Mouse (Mus musculus) neural tube, embryonic 12.5 days (tissue): Measurements from ENCODE around the gene Nudt9. TPM values are rescaled to one million over a fixed set of nuclear protein-coding genes. Genes with fewer than 3 reads are reported as not detected.

Experiments
- ATAC-seq: fragments of 200-750 bp; cut with Nextera tagmentation; 2 replicates; pipeline ENCODE4 v1.8.0; 2017; ENCODE audit warnings: low read depth, mild to moderate bottlenecking, moderate TSS enrichment, moderate library complexity; ENCODE audit not compliant: low FRiP score
- H3K27ac ChIP-seq: fragments of 300-500 bp; sonication (generic); 2 replicates; pipeline ENCODE4 v1.5.1; 2016
- H3K27me3 ChIP-seq: fragments of 300-500 bp; sonication (generic); replicated peaks from 2 replicates; pipeline ENCODE4 v1.6.1; 2016; ENCODE audit warnings: mild to moderate bottlenecking
- H3K36me3 ChIP-seq: fragments of 300-500 bp; sonication (generic); 2 replicates; pipeline ENCODE4 v1.6.1; 2016; ENCODE audit warnings: mild to moderate bottlenecking
- H3K4me1 ChIP-seq: fragments of 300-500 bp; sonication (generic); 2 replicates; pipeline ENCODE4 v1.6.1; 2016
- H3K4me2 ChIP-seq: fragments of 300-500 bp; sonication (generic); replicated peaks from 2 replicates; pipeline ENCODE4 v1.6.1; 2016; ENCODE audit warnings: mild to moderate bottlenecking
- H3K4me3 ChIP-seq: fragments of 300-500 bp; sonication (generic); 2 replicates; pipeline ENCODE4 v1.5.1; 2016
- H3K9ac ChIP-seq: fragments of 300-500 bp; sonication (generic); 2 replicates; pipeline ENCODE4 v1.6.1; 2016; ENCODE audit warnings: mild to moderate bottlenecking
- H3K9me3 ChIP-seq: fragments of 300-500 bp; sonication (generic); 2 replicates; pipeline ENCODE4 v1.6.1; 2016; ENCODE audit warnings: mild to moderate bottlenecking
- WGBS: fragments of 180-500 bp; shearing (Covaris S2); methylation state at CpG from one replicate; pipeline ENCODE4 v1.1.7; 2016; 5-methylcytosine and 5-hydroxymethylcytosine counted together
- polyA plus RNA-seq: library from polyadenylated mRNA; unstranded; fragments of >200 nt; fragmentation: Nextera tagmentation; extraction: Ambion mirVana; gene quantifications from 2 replicates; pipeline ENCODE4 v1.2.1, GENCODE M21; 2016

The Nudt9 gene
- polyA plus RNA-seq, 1 experiment from 2014 or later = 81.7 TPM

DNA sequence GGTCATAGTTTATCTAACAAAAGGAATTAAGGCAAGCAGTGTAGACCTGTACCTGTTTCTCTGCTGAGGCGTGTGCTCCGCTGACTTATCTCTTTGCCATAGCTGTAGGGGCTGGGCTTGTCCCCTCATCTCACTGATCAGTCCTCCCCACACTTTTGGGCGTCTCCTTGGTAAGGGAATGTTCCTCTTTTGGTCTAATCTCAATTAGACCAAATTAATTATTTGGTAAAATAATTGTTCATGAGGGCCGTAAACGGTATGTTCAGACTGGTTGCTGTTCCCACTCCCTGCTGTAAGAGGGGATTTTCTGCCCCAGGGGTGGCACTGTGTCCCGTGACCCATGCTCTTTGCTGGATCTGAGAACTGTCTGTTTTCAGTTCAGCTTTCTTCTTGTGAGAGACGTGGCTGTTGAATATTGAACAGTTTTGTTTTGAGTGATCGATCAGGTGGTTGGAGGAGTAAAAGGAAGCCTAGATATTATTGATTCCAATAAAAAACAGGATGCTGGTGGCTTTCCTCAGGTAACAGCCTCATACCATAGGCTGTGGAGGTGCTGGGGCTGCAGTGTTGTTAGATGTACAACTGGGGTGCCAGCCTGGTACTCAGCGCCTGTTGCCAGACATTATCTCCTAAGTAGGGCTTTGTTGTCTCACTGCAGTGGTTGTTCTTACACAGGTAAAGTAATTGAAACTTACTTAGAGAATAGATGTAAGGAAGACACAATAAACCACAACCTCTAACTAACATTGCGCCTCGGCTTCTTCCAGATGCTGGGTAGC lies 16.9 kb downstream of the Nudt9 start:
- WGBS = 89% methylated on average over 11 of the region's 11 CpGs
- Histone ChIP-seq H3K36me3 (peaks cover 37% of the 10 kb centered on the region), H3K27me3 (no peaks in the 10 kb centered on the region), H3K4me1 (no peaks in the 10 kb centered on the region; the same call in 1 of the 2 replicates), H3K9me3 (no peaks in the 10 kb centered on the region), H3K4me2 (no peak overlapping the region), H3K4me3 (no peak overlapping the region), H3K9ac (no peak overlapping the region), H3K27ac (no peak overlapping the region)
- ATAC-seq = no peak

DNA sequence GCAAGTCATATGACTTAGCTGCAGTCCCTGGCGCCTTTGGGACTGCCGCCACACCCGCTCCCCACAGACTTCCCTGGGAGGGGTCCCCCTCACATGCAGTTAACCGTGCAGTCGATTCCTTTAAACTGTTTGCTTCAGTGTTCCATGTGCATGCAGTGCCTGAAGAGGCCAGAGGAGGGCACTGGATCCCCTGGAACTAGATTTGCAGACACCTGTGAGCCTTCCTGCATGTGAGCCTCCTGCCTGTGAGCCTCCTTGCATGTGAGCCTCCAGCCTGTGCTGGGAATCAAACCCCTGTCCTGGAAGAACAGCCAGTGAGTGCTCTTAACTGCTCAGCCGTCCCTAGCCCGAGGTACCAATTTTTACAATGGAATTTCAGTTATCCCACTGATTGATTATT lies 22.6 kb downstream of the Nudt9 start:
- no peak for ATAC-seq
- no peaks in the 10 kb centered on the region for H3K27me3 ChIP-seq
- WGBS = 90% methylated on average over 7 of the region's 7 CpGs
- peaks cover 6% of the 10 kb centered on the region; the same call in 1 of the 2 replicates for H3K36me3 ChIP-seq
- no peaks in the 10 kb centered on the region for H3K9me3 ChIP-seq
- no peak overlapping the region for H3K4me2 ChIP-seq
- no peak overlapping the region for H3K27ac ChIP-seq
- H3K4me1 ChIP-seq = peaks cover 7% of the 10 kb centered on the region
- no peak overlapping the region for H3K4me3 ChIP-seq
- no peak overlapping the region for H3K9ac ChIP-seq

DNA sequence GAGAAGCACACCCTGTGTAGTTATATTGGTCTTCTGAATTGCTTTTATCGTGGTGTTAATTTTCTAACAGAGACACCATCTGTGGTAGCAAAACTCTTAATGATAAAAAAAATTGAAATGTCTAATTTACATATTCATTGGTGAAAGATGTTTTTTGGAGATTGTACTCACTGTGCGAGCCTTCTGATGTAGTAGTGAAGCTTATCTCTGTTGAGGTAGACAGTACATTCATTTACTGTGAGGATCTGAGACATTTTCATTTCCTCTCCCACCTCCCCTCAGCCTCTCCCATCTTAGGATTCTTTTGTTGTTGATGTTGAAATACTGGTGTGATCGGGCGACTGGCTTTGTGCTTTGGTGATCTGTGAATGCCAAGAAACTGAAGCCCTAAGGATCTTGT lies 24.9 kb downstream of the Nudt9 start:
- H3K27ac ChIP-seq = no peak overlapping the region
- no peaks in the 10 kb centered on the region for H3K36me3 ChIP-seq
- no peak overlapping the region for H3K4me3 ChIP-seq
- no peak overlapping the region for H3K4me2 ChIP-seq
- no peaks in the 10 kb centered on the region for H3K27me3 ChIP-seq
- no peaks in the 10 kb centered on the region for H3K9me3 ChIP-seq
- 66% methylated on average over 4 of the region's 4 CpGs for WGBS
- no peak overlapping the region for H3K9ac ChIP-seq
- H3K4me1 ChIP-seq = peaks cover 7% of the 10 kb centered on the region
- ATAC-seq = no peak

- Histone ChIP-seq H3K36me3 (no peaks in the 10 kb centered on the region), H3K9me3 (no peaks in the 10 kb centered on the region), H3K27me3 (no peaks in the 10 kb centered on the region), H3K4me3 (no peak overlapping the region), H3K4me2 (peak overlapping the region; percentile 28; the same call in 1 of the 2 replicates), H3K9ac (no peak overlapping the region), H3K27ac (peak overlapping the region; percentile 62), H3K4me1 (peaks cover 7% of the 10 kb centered on the region)
- 4% methylated on average over 7 of the region's 8 CpGs for WGBS
- peak; percentile 89 for ATAC-seq
Observed at GRCm38 (mm10) chr5:104072272-104072886, 26.3 kb downstream of the Nudt9 start.

GRCm38 (mm10) chr5:104073602-104074001 lies 27.5 kb downstream of the Nudt9 start:
- Histone ChIP-seq H3K9ac (no peak overlapping the region), H3K36me3 (no peaks in the 10 kb centered on the region), H3K9me3 (no peaks in the 10 kb centered on the region), H3K4me3 (no peak overlapping the region), H3K27me3 (no peaks in the 10 kb centered on the region), H3K4me1 (peaks cover 7% of the 10 kb centered on the region), H3K4me2 (no peak overlapping the region), H3K27ac (no peak overlapping the region)
- WGBS = 70% methylated on average over 5 of the region's 5 CpGs
- ATAC-seq = peak; percentile 78

DNA sequence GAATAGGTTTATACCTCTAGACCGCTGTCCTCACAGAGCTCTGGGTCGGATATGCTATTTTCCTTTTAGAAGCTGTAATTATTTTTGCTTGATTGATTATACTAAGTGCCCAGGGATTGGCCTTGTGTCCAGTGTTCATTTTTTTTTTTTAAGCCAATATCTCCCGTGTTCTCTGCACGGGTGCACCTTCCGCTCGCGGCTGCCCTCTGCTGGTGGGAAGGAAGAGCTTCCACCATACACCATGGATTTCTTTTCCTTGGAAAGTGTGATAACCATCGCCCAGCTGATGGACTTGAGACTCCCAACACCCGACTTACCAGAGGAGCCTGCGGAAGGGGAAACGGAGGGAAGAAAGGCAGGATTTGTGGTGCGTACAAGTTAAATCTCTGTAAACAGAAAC lies 28.3 kb downstream of the Nudt9 start:
- H3K4me3 ChIP-seq = no peak overlapping the region
- ATAC-seq = no peak
- H3K4me2 ChIP-seq = no peak overlapping the region
- H3K9me3 ChIP-seq = no peaks in the 10 kb centered on the region
- peaks cover 7% of the 10 kb centered on the region for H3K4me1 ChIP-seq
- H3K27me3 ChIP-seq = no peaks in the 10 kb centered on the region
- H3K36me3 ChIP-seq = no peaks in the 10 kb centered on the region
- no peak overlapping the region for H3K9ac ChIP-seq
- 37% methylated on average over 12 of the region's 12 CpGs for WGBS
- no peak overlapping the region for H3K27ac ChIP-seq

- Histone ChIP-seq H3K9me3 (no peaks in the 10 kb centered on the region), H3K4me3 (no peak overlapping the region), H3K36me3 (no peaks in the 10 kb centered on the region), H3K4me1 (peaks cover 7% of the 10 kb centered on the region), H3K4me2 (no peak overlapping the region), H3K27me3 (no peaks in the 10 kb centered on the region), H3K9ac (no peak overlapping the region), H3K27ac (no peak overlapping the region)
- ATAC-seq = no peak
- 37% methylated on average over 10 of the region's 10 CpGs for WGBS
Observed at GRCm38 (mm10) chr5:104076361-104076760, 30.3 kb downstream of the Nudt9 start.

DNA sequence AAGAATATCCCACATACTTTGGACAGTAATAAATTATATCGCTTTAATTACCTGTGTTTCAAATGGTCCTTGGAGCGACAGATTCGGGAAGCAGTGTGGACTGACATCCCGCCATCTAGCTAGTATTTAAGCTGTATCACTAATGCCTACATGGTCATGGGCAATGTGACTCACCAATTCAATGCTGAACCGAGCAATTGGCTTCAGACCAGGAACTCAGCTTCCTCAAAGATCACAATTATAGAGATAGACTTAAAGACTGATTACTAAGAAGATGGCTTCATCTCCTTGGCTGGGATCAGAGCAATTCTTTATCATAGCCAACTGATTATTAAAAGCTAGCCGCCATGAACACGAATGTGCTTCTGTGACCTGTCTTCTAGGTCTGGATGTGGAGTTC lies 31.4 kb downstream of the Nudt9 start, which contains the start of gene Gm17660:
TSS of gene Gm17660 (minus strand) at position 101 of the 400 bp plus-strand sequence.
- no peak for ATAC-seq

GRCm38 (mm10) chr5:104080736-104081135 lies 34.6 kb downstream of the Nudt9 start:
- 86% methylated on average over 6 of the region's 6 CpGs for WGBS
- no peak overlapping the region for H3K4me2 ChIP-seq
- H3K27ac ChIP-seq = no peak overlapping the region
- no peak overlapping the region for H3K4me3 ChIP-seq
- no peaks in the 10 kb centered on the region for H3K4me1 ChIP-seq
- H3K9me3 ChIP-seq = no peaks in the 10 kb centered on the region
- H3K9ac ChIP-seq = no peak overlapping the region
- no peaks in the 10 kb centered on the region for H3K27me3 ChIP-seq
- ATAC-seq = no peak
- peaks cover 4% of the 10 kb centered on the region; the same call in 1 of the 2 replicates for H3K36me3 ChIP-seq

More for the DNA sequence above, 31.4 kb downstream of the Nudt9 start, which contains the start of gene Gm17660:
- no peak within 1 kb of the TSS for H3K4me3 ChIP-seq
- no peak within 1 kb of the TSS for H3K27ac ChIP-seq
- no peak within 1 kb of the TSS for H3K4me2 ChIP-seq
- peaks cover 4% of the 10 kb centered on the region for H3K4me1 ChIP-seq
- no peaks in the 10 kb centered on the region for H3K9me3 ChIP-seq
- no peak within 1 kb of the TSS for H3K9ac ChIP-seq
- no peaks in the 10 kb centered on the region for H3K36me3 ChIP-seq
- H3K27me3 ChIP-seq = no peaks in the 10 kb centered on the region
- WGBS = 96% methylated on average over 7 of the region's 7 CpGs

DNA sequence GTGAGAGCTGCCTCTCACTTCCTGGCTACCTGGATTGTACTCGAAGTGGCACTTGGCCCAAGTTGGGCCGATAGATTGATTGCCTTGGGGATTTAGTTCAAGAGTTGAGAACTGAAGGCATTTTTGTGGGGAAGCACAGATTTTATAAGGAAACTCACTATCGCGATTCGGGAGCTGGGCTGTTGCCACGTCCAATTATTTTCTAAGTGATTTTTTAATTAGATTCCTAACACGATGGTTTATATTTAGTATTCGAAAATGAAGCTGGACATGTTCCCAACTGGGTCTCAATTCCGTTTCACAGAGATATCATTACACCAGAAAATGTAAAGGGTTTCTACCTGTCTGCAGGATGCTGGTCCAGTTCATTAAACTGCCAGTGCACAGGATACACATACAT lies 39.3 kb downstream of the Nudt9 start:
- 93% methylated on average over 9 of the region's 9 CpGs for WGBS
- ATAC-seq = no peak

GRCm38 (mm10) chr5:104089751-104090150 lies 43.6 kb downstream of the Nudt9 start:
- 91% methylated on average over 2 of the region's 2 CpGs for WGBS
- H3K27ac ChIP-seq = no peak overlapping the region

More for the DNA sequence above, 39.3 kb downstream of the Nudt9 start:
- Histone ChIP-seq H3K4me3 (no peak overlapping the region), H3K36me3 (peaks cover 22% of the 10 kb centered on the region), H3K9ac (no peak overlapping the region), H3K27me3 (no peaks in the 10 kb centered on the region), H3K4me2 (no peak overlapping the region), H3K9me3 (no peaks in the 10 kb centered on the region), H3K27ac (no peak overlapping the region), H3K4me1 (no peaks in the 10 kb centered on the region)

GRCm38 (mm10) chr5:104095416-104096077 lies 49.4 kb downstream of the Nudt9 start:
- Histone ChIP-seq H3K4me3 (no peak overlapping the region), H3K27ac (no peak overlapping the region)
- ATAC-seq = no peak

More at GRCm38 (mm10) chr5:104089751-104090150, 43.6 kb downstream of the Nudt9 start:
- Histone ChIP-seq H3K4me3 (no peak overlapping the region), H3K4me1 (no peaks in the 10 kb centered on the region), H3K36me3 (peaks cover 26% of the 10 kb centered on the region), H3K9me3 (no peaks in the 10 kb centered on the region), H3K27me3 (no peaks in the 10 kb centered on the region), H3K9ac (no peak overlapping the region), H3K4me2 (no peak overlapping the region)
- ATAC-seq = no peak

More at GRCm38 (mm10) chr5:104095416-104096077, 49.4 kb downstream of the Nudt9 start:
- H3K4me1 ChIP-seq = no peaks in the 10 kb centered on the region; the same call in 1 of the 2 replicates
- no peak overlapping the region for H3K4me2 ChIP-seq
- 89% methylated on average over 11 of the region's 11 CpGs for WGBS
- no peak overlapping the region for H3K9ac ChIP-seq
- H3K9me3 ChIP-seq = no peaks in the 10 kb centered on the region
- no peaks in the 10 kb centered on the region for H3K27me3 ChIP-seq
- peaks cover 6% of the 10 kb centered on the region; the same call in 1 of the 2 replicates for H3K36me3 ChIP-seq
